Mouse (Mus musculus): Measurements from ENCODE around the gene Sptssb. TPM values are rescaled to one million over a fixed set of nuclear protein-coding genes. Genes with fewer than 3 reads are reported as not detected.

Sptssb gene
- polyA plus RNA-seq, 1 experiment from 2014 or later, result 0.30 TPM

GRCm38 (mm10) chr3:69892187-69893094 lies 32.7 kb upstream of the Sptssb start:
- H3K4me3 ChIP-seq (ENCODE audit: low read depth, low read length), result no peak overlapping the region
- WGBS (ENCODE audit: insufficient replicate concordance), result 51% methylated on average over 9 of the region's 9 CpGs
- no peaks in the 10 kb centered on the region for H3K36me3 ChIP-seq (ENCODE audit: control insufficient read depth, insufficient read depth)
- H3K4me2 ChIP-seq (ENCODE audit: low read depth, low read length), result no peak overlapping the region
- no peaks in the 10 kb centered on the region for H3K4me1 ChIP-seq (ENCODE audit: control insufficient read depth, low read depth, low read length)
- no peak overlapping the region for H3K27ac ChIP-seq (ENCODE audit: low read length)
- no peaks in the 10 kb centered on the region for H3K27me3 ChIP-seq (ENCODE audit: control insufficient read depth, insufficient read depth, low read depth, low read length)
- no peak for ATAC-seq (ENCODE audit: low read depth)
- no peaks in the 10 kb centered on the region for H3K9me3 ChIP-seq (replicated peaks; ENCODE audit: control insufficient read depth, low read length)
- no peak overlapping the region for H3K9ac ChIP-seq (ENCODE audit: low read depth, low read length)

DNA sequence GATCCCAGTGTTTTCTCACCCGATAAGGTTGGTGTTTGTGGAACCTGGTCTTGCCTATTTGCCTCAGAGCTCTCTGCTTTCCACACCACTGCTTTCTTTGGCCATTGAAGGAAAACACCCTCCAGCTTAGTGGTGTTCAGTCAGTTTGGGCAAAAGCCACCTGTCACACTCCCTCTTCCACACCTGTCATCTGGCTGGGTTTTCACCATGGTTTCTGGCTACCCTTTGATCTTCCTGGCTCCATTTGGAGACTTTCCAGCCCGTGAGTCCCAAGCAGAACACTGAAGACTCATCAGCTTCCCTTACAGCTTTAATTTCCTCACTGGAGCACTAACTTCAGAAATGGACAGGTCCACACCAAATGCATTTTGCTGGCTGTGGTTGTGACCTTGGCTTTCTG lies 26.1 kb upstream of the Sptssb start:
- H3K9ac ChIP-seq (ENCODE audit: low read depth, low read length), result no peak overlapping the region
- WGBS (ENCODE audit: insufficient replicate concordance), result 52% methylated on average over 2 of the region's 2 CpGs
- no peak overlapping the region for H3K4me3 ChIP-seq (ENCODE audit: low read depth, low read length)
- no peak for ATAC-seq (ENCODE audit: low read depth)
- no peaks in the 10 kb centered on the region for H3K36me3 ChIP-seq (ENCODE audit: control insufficient read depth, insufficient read depth)
- H3K4me2 ChIP-seq (ENCODE audit: low read depth, low read length), result no peak overlapping the region
- no peak overlapping the region for H3K27ac ChIP-seq (ENCODE audit: low read length)
- no peaks in the 10 kb centered on the region for H3K27me3 ChIP-seq (ENCODE audit: control insufficient read depth, insufficient read depth, low read depth, low read length)
- no peaks in the 10 kb centered on the region for H3K9me3 ChIP-seq (replicated peaks; ENCODE audit: control insufficient read depth, low read length)
- H3K4me1 ChIP-seq (ENCODE audit: control insufficient read depth, low read depth, low read length), result no peaks in the 10 kb centered on the region

- Histone ChIP-seq H3K4me2 (ENCODE audit: low read depth, low read length) (no peak overlapping the region), H3K4me1 (ENCODE audit: control insufficient read depth, low read depth, low read length) (no peaks in the 10 kb centered on the region), H3K27ac (ENCODE audit: low read length) (no peak overlapping the region), H3K9me3 (replicated peaks; ENCODE audit: control insufficient read depth, low read length) (no peaks in the 10 kb centered on the region), H3K36me3 (ENCODE audit: control insufficient read depth, insufficient read depth) (no peaks in the 10 kb centered on the region), H3K4me3 (ENCODE audit: low read depth, low read length) (no peak overlapping the region), H3K9ac (ENCODE audit: low read depth, low read length) (no peak overlapping the region), H3K27me3 (ENCODE audit: control insufficient read depth, insufficient read depth, low read depth, low read length) (no peaks in the 10 kb centered on the region)
- WGBS (ENCODE audit: insufficient replicate concordance), result 37% methylated on average over 1 of the region's 1 CpGs
- ATAC-seq (ENCODE audit: low read depth), result no peak
These were observed 24.0 kb upstream of the Sptssb start for GRCm38 (mm10) chr3:69883710-69884109.

DNA sequence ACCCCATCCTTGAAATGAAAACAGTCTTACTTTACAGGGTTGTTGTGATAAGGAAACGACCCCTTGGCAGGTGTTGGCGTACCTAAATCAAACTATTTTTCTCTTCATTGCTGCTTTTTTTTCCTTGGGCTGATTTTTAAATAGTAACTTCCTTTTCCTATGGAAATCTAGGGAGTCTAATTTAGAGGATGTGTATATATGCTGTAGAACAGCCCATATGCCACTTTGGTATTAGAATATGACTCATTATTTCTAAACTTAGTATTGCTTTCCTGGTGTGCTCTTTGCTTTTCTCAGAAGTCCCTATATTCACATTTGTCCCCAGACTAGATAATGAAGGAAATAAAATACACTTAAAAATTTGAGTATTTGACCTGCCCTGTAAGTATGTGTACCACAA lies 17.8 kb upstream of the Sptssb start:
- H3K27me3 ChIP-seq (ENCODE audit: control insufficient read depth, insufficient read depth, low read depth, low read length), result no peaks in the 10 kb centered on the region
- H3K9ac ChIP-seq (ENCODE audit: low read depth, low read length), result no peak overlapping the region
- H3K4me2 ChIP-seq (ENCODE audit: low read depth, low read length), result no peak overlapping the region
- H3K27ac ChIP-seq (ENCODE audit: low read length), result no peak overlapping the region
- H3K4me3 ChIP-seq (ENCODE audit: low read depth, low read length), result no peak overlapping the region
- WGBS (ENCODE audit: insufficient replicate concordance), result 54% methylated on average over 2 of the region's 2 CpGs
- no peak for ATAC-seq (ENCODE audit: low read depth)
- no peaks in the 10 kb centered on the region for H3K9me3 ChIP-seq (replicated peaks; ENCODE audit: control insufficient read depth, low read length)
- H3K4me1 ChIP-seq (ENCODE audit: control insufficient read depth, low read depth, low read length), result no peaks in the 10 kb centered on the region
- no peaks in the 10 kb centered on the region for H3K36me3 ChIP-seq (ENCODE audit: control insufficient read depth, insufficient read depth)

DNA sequence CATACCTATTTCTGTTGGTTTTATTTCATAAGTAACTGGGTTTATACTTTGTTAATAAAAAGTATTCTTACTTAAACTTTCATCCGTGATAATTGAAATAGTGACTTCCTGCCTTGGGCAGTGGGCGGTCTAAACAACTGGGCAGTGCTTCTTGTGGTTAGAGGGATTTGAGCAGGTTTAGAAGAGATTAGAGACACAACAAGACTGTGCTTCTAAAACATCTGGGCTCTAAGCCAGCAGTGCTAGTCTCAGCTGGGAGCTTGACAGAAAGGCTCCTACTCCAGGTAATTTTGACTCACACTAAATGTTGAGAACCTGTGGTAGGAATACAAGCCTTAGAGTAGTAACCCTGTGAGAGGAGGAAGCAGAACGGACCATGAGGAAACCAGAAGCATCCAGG lies 15.0 kb upstream of the Sptssb start:
- Histone ChIP-seq H3K27ac (ENCODE audit: low read length) (no peak overlapping the region), H3K4me2 (ENCODE audit: low read depth, low read length) (no peak overlapping the region), H3K4me3 (ENCODE audit: low read depth, low read length) (no peak overlapping the region), H3K27me3 (ENCODE audit: control insufficient read depth, insufficient read depth, low read depth, low read length) (no peaks in the 10 kb centered on the region), H3K36me3 (ENCODE audit: control insufficient read depth, insufficient read depth) (no peaks in the 10 kb centered on the region), H3K9me3 (replicated peaks; ENCODE audit: control insufficient read depth, low read length) (no peaks in the 10 kb centered on the region), H3K9ac (ENCODE audit: low read depth, low read length) (no peak overlapping the region), H3K4me1 (ENCODE audit: control insufficient read depth, low read depth, low read length) (no peaks in the 10 kb centered on the region)
- whole genome bisulfite sequencing (ENCODE audit: insufficient replicate concordance), result 22% methylated on average over 3 of the region's 3 CpGs
- ATAC-seq (ENCODE audit: low read depth), result no peak

GRCm38 (mm10) chr3:69872661-69873327 lies 13.1 kb upstream of the Sptssb start:
- Histone ChIP-seq H3K27me3 (ENCODE audit: control insufficient read depth, insufficient read depth, low read depth, low read length) (no peaks in the 10 kb centered on the region), H3K4me2 (ENCODE audit: low read depth, low read length) (no peak overlapping the region), H3K36me3 (ENCODE audit: control insufficient read depth, insufficient read depth) (no peaks in the 10 kb centered on the region), H3K27ac (ENCODE audit: low read length) (no peak overlapping the region), H3K9ac (ENCODE audit: low read depth, low read length) (no peak overlapping the region), H3K4me3 (ENCODE audit: low read depth, low read length) (no peak overlapping the region), H3K9me3 (replicated peaks; ENCODE audit: control insufficient read depth, low read length) (no peaks in the 10 kb centered on the region), H3K4me1 (ENCODE audit: control insufficient read depth, low read depth, low read length) (no peaks in the 10 kb centered on the region)
- no peak for ATAC-seq (ENCODE audit: low read depth)
- 55% methylated on average over 6 of the region's 6 CpGs for WGBS (ENCODE audit: insufficient replicate concordance)

DNA sequence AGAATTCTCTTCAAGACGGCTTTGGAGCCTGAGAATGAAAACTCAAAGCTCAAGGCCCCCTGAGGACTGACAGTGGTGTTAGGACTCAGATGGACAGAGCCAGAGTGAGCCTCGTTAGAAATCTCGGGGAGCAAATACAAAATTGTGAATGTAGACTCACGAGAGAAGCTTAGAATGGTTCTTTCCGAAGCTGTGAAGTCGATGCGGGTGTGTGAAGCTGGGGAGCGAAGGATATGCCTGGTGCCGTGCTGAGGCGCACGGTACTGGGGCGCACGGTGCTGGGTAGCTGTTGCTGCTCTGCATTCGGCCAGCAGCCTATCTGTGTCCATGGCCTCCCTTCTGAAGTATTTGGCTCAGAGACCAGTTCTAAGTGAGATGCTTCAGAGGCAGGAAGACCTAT lies 11.4 kb upstream of the Sptssb start:
- Histone ChIP-seq H3K27me3 (ENCODE audit: control insufficient read depth, insufficient read depth, low read depth, low read length) (no peaks in the 10 kb centered on the region), H3K36me3 (ENCODE audit: control insufficient read depth, insufficient read depth) (no peaks in the 10 kb centered on the region)
- 74% methylated on average over 14 of the region's 14 CpGs for WGBS (ENCODE audit: insufficient replicate concordance)

GRCm38 (mm10) chr3:69869702-69870101 lies 10.0 kb upstream of the Sptssb start:
- Histone ChIP-seq H3K36me3 (ENCODE audit: control insufficient read depth, insufficient read depth) (no peaks in the 10 kb centered on the region), H3K4me1 (ENCODE audit: control insufficient read depth, low read depth, low read length) (no peaks in the 10 kb centered on the region), H3K27me3 (ENCODE audit: control insufficient read depth, insufficient read depth, low read depth, low read length) (no peaks in the 10 kb centered on the region), H3K9me3 (replicated peaks; ENCODE audit: control insufficient read depth, low read length) (no peaks in the 10 kb centered on the region), H3K4me3 (ENCODE audit: low read depth, low read length) (no peak overlapping the region), H3K4me2 (ENCODE audit: low read depth, low read length) (no peak overlapping the region), H3K9ac (ENCODE audit: low read depth, low read length) (no peak overlapping the region), H3K27ac (ENCODE audit: low read length) (no peak overlapping the region)
- ATAC-seq (ENCODE audit: low read depth), result no peak
- WGBS (ENCODE audit: insufficient replicate concordance), result 57% methylated on average over 8 of the region's 8 CpGs

More for the DNA sequence above, 11.4 kb upstream of the Sptssb start:
- no peak for ATAC-seq (ENCODE audit: low read depth)
- Histone ChIP-seq H3K4me2 (ENCODE audit: low read depth, low read length) (no peak overlapping the region), H3K9me3 (replicated peaks; ENCODE audit: control insufficient read depth, low read length) (no peaks in the 10 kb centered on the region), H3K27ac (ENCODE audit: low read length) (no peak overlapping the region), H3K9ac (ENCODE audit: low read depth, low read length) (no peak overlapping the region), H3K4me1 (ENCODE audit: control insufficient read depth, low read depth, low read length) (no peaks in the 10 kb centered on the region), H3K4me3 (ENCODE audit: low read depth, low read length) (no peak overlapping the region)

GRCm38 (mm10) chr3:69861789-69862395 lies 2.2 kb upstream of the Sptssb start:
- ATAC-seq (ENCODE audit: low read depth), result no peak
- H3K27ac ChIP-seq (ENCODE audit: low read length), result no peak overlapping the region
- no peaks in the 10 kb centered on the region for H3K4me1 ChIP-seq (ENCODE audit: control insufficient read depth, low read depth, low read length)
- peak overlapping the region; percentile 49; the same call in 1 of the 2 replicates for H3K4me2 ChIP-seq (ENCODE audit: low read depth, low read length)
- no peak overlapping the region for H3K4me3 ChIP-seq (ENCODE audit: low read depth, low read length)
- H3K27me3 ChIP-seq (ENCODE audit: control insufficient read depth, insufficient read depth, low read depth, low read length), result peaks cover 7% of the 10 kb centered on the region
- H3K9ac ChIP-seq (ENCODE audit: low read depth, low read length), result no peak overlapping the region
- H3K9me3 ChIP-seq (replicated peaks; ENCODE audit: control insufficient read depth, low read length), result no peaks in the 10 kb centered on the region
- 34% methylated on average over 9 of the region's 9 CpGs for WGBS (ENCODE audit: insufficient replicate concordance)
- no peaks in the 10 kb centered on the region for H3K36me3 ChIP-seq (ENCODE audit: control insufficient read depth, insufficient read depth)

Measured in liver, embryonic 16.5 days (tissue).